In genomic region chrX:101640194-101641160, GRCm38 (mm10) we compare ENCODE assay signal across 8 mouse cellular contexts. TPM values are rescaled to one million over a fixed set of nuclear protein-coding genes. Genes with fewer than 3 reads are reported as not detected.
DNase-seq lines count a peak whose midpoint lies in the region; ATAC-seq and TF ChIP-seq lines count a peak whose summit lies in the region.

No protein-coding gene starts in this region.

- peaks cover 24% of the 10 kb centered on the region for H3K27me3 ChIP-seq in embryonic facial prominence, embryonic 14.5 days (replicated peaks; ENCODE audit: control insufficient read depth, insufficient read depth, low read length)
- H3K27me3 ChIP-seq in heart, embryonic 12.5 days (replicated peaks) = peaks cover 20% of the 10 kb centered on the region; the same call in 1 of the 2 replicates
- H3K27me3 ChIP-seq in liver, embryonic 16.5 days (ENCODE audit: control insufficient read depth, insufficient read depth, low read depth, low read length) = no peaks in the 10 kb centered on the region; the same call in 1 of the 2 replicates
- H3K27me3 ChIP-seq in neural tube, embryonic 12.5 days (replicated peaks) = no peaks in the 10 kb centered on the region
- no peaks in the 10 kb centered on the region for H3K27me3 ChIP-seq in testis, adult 2 months (ENCODE audit: control insufficient read depth, insufficient read depth, low read length)

- no peak for TF ChIP-seq CTCF in testis, adult 2 months (IDR thresholded peaks at IDR 0.05; ENCODE audit: control insufficient read depth, insufficient read depth, insufficient replicate concordance, low read depth, low read length)

- peak; percentile 38 for ATAC-seq in embryonic facial prominence, embryonic 14.5 days (ENCODE audit: low read depth)
- ATAC-seq in heart, embryonic 12.5 days (ENCODE audit: insufficient number of reproducible peaks, low FRiP score) = peak; percentile 84
- ATAC-seq in liver, embryonic 16.5 days (ENCODE audit: low read depth) = peak; percentile 74
- peak; percentile 72 for ATAC-seq in neural tube, embryonic 12.5 days (ENCODE audit: low FRiP score, low read depth)

- WGBS in embryonic facial prominence, embryonic 14.5 days = 15% methylated on average over 45 of the region's 45 CpGs
- 12% methylated on average over 45 of the region's 45 CpGs for WGBS in heart, embryonic 12.5 days
- 13% methylated on average over 45 of the region's 45 CpGs for WGBS in liver, embryonic 16.5 days (ENCODE audit: insufficient replicate concordance)
- WGBS in neural tube, embryonic 12.5 days = 14% methylated on average over 45 of the region's 45 CpGs

- peak; percentile 47 for DNase-seq in CD4-positive helper T cell, adult 2 months (ENCODE audit: low read depth, low spot score)
- peak; percentile 13 for DNase-seq in adrenal gland, postnatal 25 days
- DNase-seq in embryonic facial prominence, embryonic 14.5 days (ENCODE audit: low spot score) = peak; percentile 56
- DNase-seq in kidney, postnatal 10 days = peak; percentile 46

- H3K9me3 ChIP-seq in embryonic facial prominence, embryonic 14.5 days (ENCODE audit: control insufficient read depth, low read length) = no peaks in the 10 kb centered on the region
- H3K9me3 ChIP-seq in heart, embryonic 12.5 days (replicated peaks) = no peaks in the 10 kb centered on the region
- no peaks in the 10 kb centered on the region for H3K9me3 ChIP-seq in liver, embryonic 16.5 days (replicated peaks; ENCODE audit: control insufficient read depth, low read length)
- H3K9me3 ChIP-seq in neural tube, embryonic 12.5 days = no peaks in the 10 kb centered on the region

- peak overlapping the region; percentile 84 for H3K9ac ChIP-seq in embryonic facial prominence, embryonic 14.5 days (ENCODE audit: low read depth, low read length)
- peak overlapping the region; percentile 96 for H3K9ac ChIP-seq in heart, embryonic 12.5 days
- H3K9ac ChIP-seq in liver, embryonic 16.5 days (ENCODE audit: low read depth, low read length) = peak overlapping the region; percentile 86
- H3K9ac ChIP-seq in neural tube, embryonic 12.5 days = peak overlapping the region; percentile 79

- H3K4me1 ChIP-seq in embryonic facial prominence, embryonic 14.5 days (ENCODE audit: control insufficient read depth, insufficient read depth, low read length) = 0 out of 2 replicates have a peak, but pooled peaks cover 5% of the 10 kb centered on the region
- 0 out of 2 replicates have a peak, but pooled peaks cover 4% of the 10 kb centered on the region for H3K4me1 ChIP-seq in heart, embryonic 12.5 days (replicated peaks)
- H3K4me1 ChIP-seq in liver, embryonic 16.5 days (ENCODE audit: control insufficient read depth, low read depth, low read length) = peaks cover 8% of the 10 kb centered on the region
- peaks cover 5% of the 10 kb centered on the region for H3K4me1 ChIP-seq in neural tube, embryonic 12.5 days
- H3K4me1 ChIP-seq in testis, adult 2 months (ENCODE audit: control insufficient read depth, insufficient read depth, low read length) = no peaks in the 10 kb centered on the region

- no peak for TF ChIP-seq POLR2A in testis, adult 2 months (IDR thresholded peaks at IDR 0.05; ENCODE audit: control insufficient read depth, low read depth, low read length)

- H3K4me2 ChIP-seq in embryonic facial prominence, embryonic 14.5 days (ENCODE audit: low read depth, low read length) = peak overlapping the region; percentile 68
- H3K4me2 ChIP-seq in heart, embryonic 12.5 days = peak overlapping the region; percentile 57
- peak overlapping the region; percentile 66 for H3K4me2 ChIP-seq in liver, embryonic 16.5 days (ENCODE audit: low read depth, low read length)
- H3K4me2 ChIP-seq in neural tube, embryonic 12.5 days (replicated peaks) = peak overlapping the region; percentile 62

- peak overlapping the region; percentile 90 for H3K27ac ChIP-seq in embryonic facial prominence, embryonic 14.5 days (replicated peaks; ENCODE audit: low read depth, low read length)
- peak overlapping the region; percentile 87 for H3K27ac ChIP-seq in heart, embryonic 12.5 days (ENCODE audit: poor library complexity, severe bottlenecking)
- peak overlapping the region; percentile 88 for H3K27ac ChIP-seq in liver, embryonic 16.5 days (ENCODE audit: low read length)
- peak overlapping the region; percentile 46 for H3K27ac ChIP-seq in neural tube, embryonic 12.5 days
- H3K27ac ChIP-seq in testis, adult 2 months (ENCODE audit: control insufficient read depth, insufficient read depth, low read depth, low read length) = peak overlapping the region; percentile 89

- peaks cover 7% of the 10 kb centered on the region; the same call in 1 of the 2 replicates for H3K36me3 ChIP-seq in embryonic facial prominence, embryonic 14.5 days (ENCODE audit: control insufficient read depth, insufficient read depth, low read length)
- H3K36me3 ChIP-seq in heart, embryonic 12.5 days = peaks cover 6% of the 10 kb centered on the region
- peaks cover 4% of the 10 kb centered on the region for H3K36me3 ChIP-seq in liver, embryonic 16.5 days (ENCODE audit: control insufficient read depth, insufficient read depth)
- H3K36me3 ChIP-seq in neural tube, embryonic 12.5 days = no peaks in the 10 kb centered on the region
- no peaks in the 10 kb centered on the region for H3K36me3 ChIP-seq in testis, adult 2 months (ENCODE audit: control insufficient read depth, insufficient read depth, low read length)

- H3K4me3 ChIP-seq in embryonic facial prominence, embryonic 14.5 days (ENCODE audit: low read depth, low read length) = peak overlapping the region; percentile 66
- peak overlapping the region; percentile 87 for H3K4me3 ChIP-seq in heart, embryonic 12.5 days
- H3K4me3 ChIP-seq in liver, embryonic 16.5 days (ENCODE audit: low read depth, low read length) = peak overlapping the region; percentile 80
- H3K4me3 ChIP-seq in neural tube, embryonic 12.5 days = peak overlapping the region; percentile 65
- H3K4me3 ChIP-seq in testis, adult 2 months (ENCODE audit: control insufficient read depth, low read depth, low read length) = peak overlapping the region; percentile 92

RNA-seq across cellular contexts. Expression of gene Ogt, which starts 0.6 kb away (rescaled TPM):
- 261 and 328 TPM in 2 replicates for total RNA-seq in adrenal gland, postnatal 25 days (2021)
- 182 and 200 TPM in 2 replicates for polyA plus RNA-seq in embryonic facial prominence, embryonic 14.5 days (2014; fragmentation: Nextera tagmentation; extraction: Ambion mirVana)
- 119 and 127 TPM in 2 replicates for polyA plus RNA-seq in heart, embryonic 12.5 days (2016; fragmentation: Nextera tagmentation; extraction: Ambion mirVana)
- 54.1 and 55.6 TPM in 2 replicates for polyA plus RNA-seq in liver, embryonic 16.5 days (2015; fragmentation: Nextera tagmentation; extraction: Ambion mirVana)
- 188 and 190 TPM in 2 replicates for polyA plus RNA-seq in neural tube, embryonic 12.5 days (2016; fragmentation: Nextera tagmentation; extraction: Ambion mirVana)
- 21.0 and 24.0 TPM in 2 replicates for polyA plus RNA-seq in testis, adult 2 months (2012; rRNA removed)

Comparison
In these comparisons a context has a peak if more than half of its experiments do, and no peak if none do; other contexts are left out.
1. Peak in every context shown above with its lines: DNase-seq, ATAC-seq, H3K4me3 ChIP-seq and H3K27ac ChIP-seq.